Mouse (Mus musculus): ENCODE results near the gene Ldlr.
"Not testable (repeated sequence)": the region's sequence is repeated elsewhere in the genome, so short reads cannot be mapped to it uniquely, and the experiment has no call there.

Ldlr gene

DNA sequence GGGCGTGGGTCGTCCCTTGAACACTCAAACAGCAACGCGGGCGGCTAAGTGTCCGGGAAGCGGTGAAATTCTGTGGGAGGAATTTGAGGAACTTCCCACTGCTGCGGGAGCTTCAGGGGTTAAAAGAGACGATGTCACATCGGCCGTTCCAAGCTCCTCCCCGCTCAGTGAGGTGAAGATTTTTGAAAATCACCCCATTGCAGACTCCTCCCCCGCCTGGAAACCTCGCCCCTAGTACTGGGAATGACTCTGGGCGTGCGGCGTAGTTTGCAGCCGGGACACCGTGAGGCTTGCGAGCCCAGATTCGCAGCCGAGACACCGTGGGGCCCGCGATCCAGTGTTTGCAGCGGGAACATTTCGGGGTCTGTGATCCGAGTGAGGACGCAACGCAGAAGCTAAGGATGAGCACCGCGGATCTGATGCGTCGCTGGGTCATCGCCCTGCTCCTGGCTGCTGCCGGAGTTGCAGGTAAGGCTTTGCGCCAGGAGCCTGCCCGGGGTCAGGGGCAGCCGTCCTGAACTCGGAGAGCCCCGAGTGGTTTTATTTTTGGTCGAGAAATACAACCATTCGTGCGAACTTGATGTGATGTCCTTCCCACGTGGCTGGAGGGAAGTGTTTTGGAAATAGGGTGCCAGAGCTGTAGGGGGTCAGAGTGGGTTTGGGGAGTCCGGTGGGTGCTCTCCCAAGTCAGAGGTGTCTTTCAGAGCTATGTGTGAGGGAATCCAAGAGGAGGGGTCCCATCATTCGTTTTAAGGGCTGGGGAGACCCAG, at the start of gene Ldlr:
Gene Ldlr, plus strand, starts transcription at position 107 of the 770 bp plus-strand sequence.
- DNase-seq (ENCODE audit: low read depth, low spot score) = peak; percentile 95

DNA sequence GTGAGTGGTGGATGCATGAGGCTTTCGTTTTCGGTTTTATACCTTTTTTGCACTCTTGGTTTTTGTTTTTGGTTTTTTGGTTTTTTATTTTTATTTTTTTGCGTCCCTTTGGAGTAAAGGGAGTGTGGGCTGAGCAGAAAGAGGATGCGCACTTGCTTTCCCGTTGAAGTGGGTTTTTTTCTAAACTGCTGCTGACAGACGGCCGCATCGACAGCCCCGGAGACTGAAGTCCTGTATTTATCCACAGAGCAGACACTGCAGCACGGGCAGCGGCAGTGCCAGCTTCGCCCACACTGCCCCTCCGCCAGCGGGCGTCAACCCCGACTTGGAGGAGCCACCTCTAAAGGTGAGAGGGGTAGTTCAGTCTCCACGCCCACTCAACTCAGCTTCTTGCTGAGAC, 45.6 kb upstream of the Ldlr start:
- DNase-seq (ENCODE audit: low read depth, low spot score) = no peak

DNA sequence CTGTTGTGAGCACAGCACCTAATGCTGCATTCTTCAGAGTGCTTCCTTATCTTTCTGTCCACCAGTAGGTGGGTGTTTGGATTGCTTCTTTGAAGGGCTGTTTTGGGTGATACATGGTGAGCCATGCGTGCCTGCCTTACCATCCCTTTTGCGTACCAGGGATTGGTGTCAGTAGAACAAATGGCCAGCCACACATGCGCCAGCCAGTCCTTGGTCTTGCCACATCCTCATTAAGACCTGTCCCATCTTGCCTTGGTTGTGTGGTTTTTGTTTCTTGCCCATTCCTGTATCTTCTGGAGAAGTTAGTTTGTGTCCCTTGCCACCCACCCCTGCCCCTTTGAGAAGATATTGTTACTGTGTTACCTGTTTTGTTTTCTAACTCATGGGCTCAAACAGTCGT, 42.8 kb upstream of the Ldlr start:
- DNase-seq (ENCODE audit: low read depth, low spot score) = no peak

DNA sequence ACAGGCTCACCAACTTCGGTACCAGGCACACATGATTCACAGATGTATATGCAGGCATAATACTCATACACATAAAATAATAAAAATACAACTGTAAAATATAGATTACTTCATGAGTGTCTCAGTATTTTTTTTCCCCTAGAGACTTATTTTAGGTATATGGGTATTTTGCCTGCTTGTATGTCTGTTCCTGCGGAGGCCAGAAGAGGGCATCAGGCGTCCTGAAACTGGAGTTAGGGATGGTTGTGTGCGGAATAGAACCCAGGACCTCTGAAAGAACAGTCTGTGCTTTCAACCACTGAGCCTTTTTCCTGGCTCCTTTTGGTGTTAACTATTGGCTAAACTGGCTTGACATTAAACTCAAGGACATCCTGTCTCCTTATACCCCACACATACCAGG, 40.5 kb upstream of the Ldlr start:
- DNase-seq (ENCODE audit: low read depth, low spot score) = peak; percentile 30

DNA sequence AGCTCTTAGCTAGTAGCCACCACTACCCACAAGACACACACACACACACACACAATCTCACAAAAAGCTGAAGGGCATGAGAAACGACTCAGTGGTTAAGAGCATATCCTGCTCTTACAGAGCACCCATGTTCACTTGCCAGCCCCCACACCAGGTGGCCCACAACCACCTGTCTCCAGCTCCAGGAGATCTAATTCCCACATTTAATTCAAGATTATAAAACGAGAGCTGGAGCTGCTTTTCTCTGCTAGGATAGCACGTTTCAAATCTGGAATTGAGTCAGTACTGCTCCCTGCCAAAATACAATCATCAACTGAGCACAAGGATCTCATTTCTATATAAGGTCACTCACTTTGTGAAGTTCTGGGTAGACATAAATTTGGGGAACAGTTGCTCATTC, 39.4 kb upstream of the Ldlr start:
- no peak for DNase-seq (ENCODE audit: low read depth, low spot score)

DNA sequence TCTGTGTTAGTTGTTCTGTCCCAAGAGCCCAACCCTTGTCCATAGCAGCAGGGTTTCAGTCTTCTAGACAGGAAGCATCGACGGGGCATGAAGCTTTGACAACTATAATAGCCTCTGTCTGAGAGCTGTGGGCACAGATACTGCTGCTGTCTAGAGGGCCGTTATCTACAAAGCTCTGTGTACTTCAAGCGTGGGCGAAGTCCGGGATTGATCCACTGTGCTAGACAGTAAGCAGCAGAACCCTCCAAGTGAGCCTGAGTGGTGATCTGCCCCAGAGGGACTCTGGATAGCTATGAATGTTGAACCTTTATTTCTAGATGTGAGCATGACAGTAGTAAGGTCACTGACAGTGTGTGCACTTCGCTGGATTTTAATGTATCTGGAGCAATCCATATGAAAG, 34.7 kb upstream of the Ldlr start:
- no peak for DNase-seq (ENCODE audit: low read depth, low spot score)

DNA sequence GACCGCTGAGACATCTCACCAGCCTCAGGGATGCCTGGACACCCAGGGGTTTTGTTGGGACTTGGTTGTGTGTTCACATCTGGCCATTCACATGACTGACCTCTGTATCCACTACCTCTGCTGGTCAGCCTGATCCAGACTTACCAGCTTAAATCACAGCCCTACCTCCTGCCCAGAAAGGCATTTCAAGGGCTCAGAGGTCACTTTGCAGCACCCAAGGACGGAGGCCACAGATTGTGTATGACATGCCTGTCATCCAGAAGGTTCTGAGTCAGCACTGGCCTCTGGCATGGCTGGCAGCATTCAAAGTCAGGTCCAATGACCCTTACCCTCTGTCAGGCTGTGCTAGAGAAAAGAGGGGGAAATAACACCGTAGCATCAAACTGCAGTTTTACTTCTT, 33.3 kb upstream of the Ldlr start:
- no peak for DNase-seq (ENCODE audit: low read depth, low spot score)

DNA sequence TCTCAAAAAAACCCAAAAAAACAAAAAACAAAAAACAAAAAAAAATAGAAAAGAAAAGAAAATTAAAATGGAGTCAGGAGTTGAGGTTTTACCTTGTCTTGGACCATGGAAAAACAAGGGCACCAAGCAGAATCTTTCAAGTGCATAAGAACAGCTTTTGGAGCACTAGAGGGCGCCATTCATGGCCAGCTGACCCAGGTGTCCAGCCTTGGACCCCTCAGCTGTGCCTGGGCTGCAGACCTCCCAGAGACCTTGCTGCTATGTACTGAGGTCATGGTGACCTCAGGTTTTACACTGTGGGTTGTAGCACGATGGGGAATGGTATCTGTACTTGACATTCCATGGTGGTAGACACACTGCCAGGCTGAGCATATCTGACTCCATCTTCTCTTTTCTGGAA, 31.4 kb upstream of the Ldlr start:
- DNase-seq (ENCODE audit: low read depth, low spot score) = peak; percentile 28

DNA sequence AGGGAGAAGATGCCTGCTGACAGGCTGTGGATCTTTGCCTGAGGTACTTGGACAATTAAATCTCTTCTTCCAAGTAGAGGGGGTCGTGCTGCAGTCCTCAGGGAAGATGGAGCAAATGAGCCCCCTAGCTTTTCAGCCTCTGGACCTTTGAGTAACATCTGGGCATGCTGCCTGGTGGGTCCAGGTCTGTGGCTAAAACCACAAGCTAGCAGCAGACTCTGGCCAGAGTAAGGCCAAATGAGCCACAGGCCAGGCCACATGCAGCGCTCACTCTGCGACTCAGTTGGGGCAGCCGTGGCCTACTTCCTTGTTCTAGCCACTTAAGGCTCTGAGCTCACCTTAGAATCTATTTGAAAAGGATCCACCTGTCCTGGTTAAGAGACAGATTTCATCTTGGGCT, 30.8 kb upstream of the Ldlr start:
- DNase-seq (ENCODE audit: low read depth, low spot score) = no peak

DNA sequence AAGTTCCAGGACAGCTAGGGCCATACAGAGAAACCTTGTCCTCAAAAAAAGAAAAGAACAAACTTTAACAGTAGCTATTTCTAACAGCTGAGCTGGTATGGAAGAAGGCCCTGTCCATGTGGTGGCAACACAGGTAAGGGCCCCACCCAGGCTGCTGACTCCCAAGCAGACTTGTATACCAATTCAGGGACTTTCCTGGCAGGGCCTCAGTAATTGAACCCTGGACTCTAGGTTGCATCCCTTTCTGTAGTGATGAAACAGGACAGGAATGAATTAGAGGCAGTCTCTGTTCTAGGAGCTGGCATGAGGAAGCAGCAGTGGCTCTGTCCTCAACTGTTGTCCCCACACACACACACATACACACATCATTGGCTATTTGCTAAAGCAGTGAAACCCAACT, 29.2 kb upstream of the Ldlr start:
- DNase-seq (ENCODE audit: low read depth, low spot score) = no peak

DNA sequence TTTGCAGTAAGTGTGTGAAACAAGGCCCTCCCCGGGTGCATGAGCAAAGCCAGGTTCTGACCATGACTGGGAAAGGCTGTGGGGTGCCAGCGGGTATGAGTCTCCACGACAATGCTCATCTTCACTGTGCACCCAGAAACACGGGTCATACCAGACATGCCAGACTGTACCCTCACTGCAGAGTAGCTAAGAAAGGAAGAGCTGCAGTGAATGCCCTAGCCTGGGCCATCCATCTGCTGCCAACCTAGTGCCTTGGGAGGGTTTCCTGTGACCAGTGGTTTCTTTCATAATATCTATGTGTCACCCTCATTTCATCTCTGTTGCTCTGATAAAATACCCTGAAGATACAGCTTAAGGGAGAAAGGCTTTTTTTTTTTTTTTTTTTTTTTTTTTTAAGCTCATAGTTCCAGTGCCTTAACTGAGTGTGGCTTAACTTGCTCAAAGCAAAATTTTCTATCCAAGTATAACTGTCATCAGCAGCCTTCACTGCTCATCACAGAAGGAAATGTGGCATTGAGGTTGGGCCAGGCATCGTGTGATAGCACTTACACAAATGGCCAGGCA, 28.0 kb upstream of the Ldlr start:
- no peak for DNase-seq (ENCODE audit: low read depth, low spot score)

DNA sequence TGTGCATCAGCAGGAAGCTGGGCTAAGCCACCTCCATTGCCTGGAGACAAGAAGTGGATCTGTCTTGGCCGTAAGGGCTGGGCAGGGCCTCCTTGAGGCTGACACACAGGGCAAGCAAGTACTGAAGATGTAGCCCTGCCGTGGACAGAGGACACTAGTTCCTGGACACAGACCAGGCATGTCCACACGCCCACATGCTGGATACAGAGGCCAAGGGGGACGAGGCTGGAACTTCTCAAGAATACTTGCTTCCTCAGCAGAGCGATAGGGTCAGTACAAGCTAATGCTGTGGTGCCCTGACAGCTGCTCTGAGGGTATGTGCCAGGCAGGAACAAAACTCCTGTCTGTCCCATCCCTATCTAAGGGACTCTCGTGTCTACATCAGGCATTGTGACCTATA, 26.2 kb upstream of the Ldlr start:
- DNase-seq (ENCODE audit: low read depth, low spot score) = no peak

DNA sequence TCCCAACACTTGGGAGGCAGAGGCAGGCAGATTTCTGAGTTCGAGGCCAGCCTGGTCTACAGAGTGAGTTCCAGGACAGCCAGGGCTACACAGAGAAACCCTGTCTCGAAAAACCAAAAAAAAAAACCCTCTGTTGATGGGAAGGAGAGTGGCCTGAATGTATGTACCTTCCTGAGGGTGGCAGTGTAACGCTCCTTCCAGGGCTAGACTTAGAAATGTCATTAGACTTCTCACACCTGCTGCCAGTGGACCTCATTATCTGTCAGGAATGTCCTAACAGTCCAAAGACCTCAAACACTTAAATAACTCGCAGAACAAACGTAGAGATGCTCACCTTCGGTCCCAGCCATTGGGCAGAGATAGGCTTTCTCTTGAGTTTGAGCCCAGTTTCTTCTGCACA, 24.0 kb upstream of the Ldlr start:
- not testable (repeated sequence) for DNase-seq (ENCODE audit: low read depth, low spot score)

DNA sequence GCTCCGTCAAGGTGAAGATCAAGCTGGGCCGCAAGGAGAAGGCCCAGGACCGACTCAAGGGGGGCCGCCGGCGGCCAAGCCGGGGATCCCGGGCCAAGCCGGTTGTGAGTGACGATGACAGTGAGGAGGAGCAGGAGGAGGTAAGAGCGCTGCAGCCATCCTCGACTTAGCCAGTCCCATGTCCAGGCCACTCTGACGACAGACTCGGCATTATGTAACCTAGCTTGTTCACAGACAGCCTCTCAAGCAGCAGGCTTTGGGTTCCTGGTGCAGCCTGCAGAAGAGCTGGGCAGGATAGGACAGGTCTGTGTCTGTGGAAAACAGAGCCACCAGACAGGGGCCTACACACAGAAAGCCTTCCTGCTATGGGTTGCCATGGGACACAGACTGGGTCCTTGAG, 22.2 kb upstream of the Ldlr start:
- no peak for DNase-seq (ENCODE audit: low read depth, low spot score)

DNA sequence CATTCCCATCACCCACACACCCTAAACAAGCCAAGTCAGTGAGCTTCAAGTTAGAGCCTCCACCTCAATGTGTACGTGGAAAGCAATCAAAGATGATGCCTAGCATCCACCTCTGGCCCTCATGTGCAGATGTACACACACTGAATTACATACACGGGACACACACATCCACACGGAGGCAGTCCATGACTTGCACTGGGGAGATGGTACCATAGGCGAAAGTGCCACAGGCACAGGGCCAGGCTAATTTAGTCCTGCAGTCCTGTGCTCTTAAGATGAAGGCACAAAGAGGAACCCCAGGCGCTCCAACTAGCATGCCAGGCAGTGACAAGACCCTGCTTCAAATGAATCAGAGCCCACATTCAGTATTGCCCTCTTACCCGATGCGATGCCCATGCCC, 19.8 kb upstream of the Ldlr start:
- no peak for DNase-seq (ENCODE audit: low read depth, low spot score)

DNA sequence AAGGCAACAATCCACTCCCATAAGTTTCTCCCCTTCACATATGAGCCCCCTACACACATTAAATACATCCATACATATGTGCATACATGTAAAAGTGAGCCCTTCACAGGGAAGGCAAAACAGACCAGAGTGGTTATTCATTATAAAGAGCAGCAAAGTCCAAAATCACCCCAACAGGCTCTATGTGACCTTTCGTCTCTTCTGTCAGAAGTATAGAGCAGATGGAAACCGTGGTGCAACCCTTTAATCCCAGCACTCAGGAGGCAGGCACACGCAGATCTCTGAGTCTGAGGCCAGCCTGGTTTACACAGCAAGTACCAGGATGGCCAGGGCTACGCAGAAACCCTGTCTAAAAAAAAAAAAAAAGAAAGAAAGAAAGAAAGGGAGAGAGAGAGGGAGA, 17.2 kb upstream of the Ldlr start:
- no peak for DNase-seq (ENCODE audit: low read depth, low spot score)

DNA sequence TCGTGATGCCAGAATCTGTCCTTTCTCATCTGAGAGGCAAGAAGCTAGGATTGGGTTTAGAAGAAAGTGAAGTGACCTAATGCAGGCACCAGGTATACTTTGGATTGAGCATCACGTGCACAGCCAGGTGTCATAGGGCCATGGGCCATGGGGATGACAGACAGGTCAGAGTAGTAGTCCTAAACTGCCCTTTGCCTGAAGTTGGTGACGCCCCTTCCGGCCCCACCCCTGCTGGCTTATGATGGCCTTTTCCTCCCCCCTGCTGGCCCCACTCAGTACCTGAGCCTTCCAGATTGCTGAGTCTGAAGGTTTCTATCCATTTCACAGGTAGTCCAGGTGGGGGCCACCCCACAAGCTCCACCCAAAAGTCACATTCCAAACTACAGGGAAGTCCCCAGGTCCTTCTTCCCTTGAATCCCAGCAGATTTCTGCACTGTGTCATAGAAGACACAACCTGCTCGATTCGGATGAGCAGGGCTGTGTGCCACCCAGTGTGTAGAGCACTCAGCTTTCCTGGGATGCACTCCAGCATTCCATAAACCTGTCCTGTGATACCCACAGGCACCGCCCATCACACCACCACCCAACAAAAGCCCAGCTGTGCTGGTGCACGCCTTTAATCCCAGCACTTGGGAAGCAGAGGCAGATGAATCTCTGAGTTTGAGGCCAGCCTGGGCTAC, 16.6 kb upstream of the Ldlr start:
- peak; percentile 45 for DNase-seq (ENCODE audit: low read depth, low spot score)

DNA sequence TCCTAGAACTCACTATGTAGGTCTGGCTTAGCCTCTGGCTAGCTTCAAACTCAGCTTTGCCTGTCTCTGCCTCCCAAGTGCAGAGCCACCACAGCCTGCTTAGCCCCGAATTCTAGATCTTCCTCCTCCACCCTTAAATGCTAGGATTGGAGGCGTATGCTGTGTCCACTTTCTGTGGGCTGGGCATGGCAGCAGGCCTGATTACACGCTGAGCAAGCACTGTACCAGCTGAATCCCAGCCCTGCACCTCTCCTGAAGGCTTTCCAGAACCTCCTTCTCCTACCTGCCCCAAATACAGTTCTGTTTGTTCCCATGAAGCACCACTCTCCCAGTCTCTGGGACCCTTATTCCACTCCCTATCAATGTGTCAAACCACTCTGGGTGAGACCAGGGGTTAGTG, 13.9 kb upstream of the Ldlr start:
- DNase-seq (ENCODE audit: low read depth, low spot score) = no peak

DNA sequence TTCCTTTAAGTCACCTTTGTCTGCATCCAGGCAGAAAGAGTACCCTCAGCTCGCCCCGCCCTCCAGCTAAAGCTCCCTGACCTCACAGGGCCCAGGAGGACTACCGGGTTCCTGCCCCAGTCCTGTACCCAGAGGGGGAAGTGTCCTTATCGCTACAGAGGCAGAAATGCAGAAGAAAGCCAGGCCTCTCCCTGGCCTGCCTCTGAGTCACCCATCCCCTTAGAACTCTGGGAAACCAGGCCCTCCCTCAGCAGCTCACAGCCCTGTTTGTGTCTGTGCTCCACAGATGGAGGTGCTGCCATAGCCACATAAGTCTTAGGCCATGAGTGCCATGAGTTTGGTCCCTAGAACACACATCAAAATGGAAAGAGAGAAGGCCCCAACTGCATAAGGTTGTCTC, 8.0 kb upstream of the Ldlr start:
- DNase-seq (ENCODE audit: low read depth, low spot score) = no peak

DNA sequence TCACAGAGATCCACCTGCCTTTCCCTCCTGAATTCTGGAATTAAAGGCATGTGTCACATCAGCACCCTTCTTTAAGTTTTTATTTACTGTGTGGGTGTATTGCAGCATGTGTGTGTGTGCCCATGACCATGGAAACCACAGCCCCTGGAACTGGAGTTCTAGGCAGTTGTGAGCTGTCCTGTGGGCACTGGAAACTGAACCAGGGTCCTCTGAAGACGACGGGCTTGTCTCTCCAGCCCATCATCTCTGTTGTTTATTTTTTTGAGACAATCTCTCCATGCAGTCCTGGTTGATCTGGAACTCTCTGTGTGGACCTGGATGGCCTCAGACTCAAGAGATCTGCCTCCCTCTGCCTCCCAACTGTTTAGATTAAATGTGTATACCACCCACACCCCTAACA, 6.3 kb upstream of the Ldlr start:
- DNase-seq (ENCODE audit: low read depth, low spot score) = no peak

DNA sequence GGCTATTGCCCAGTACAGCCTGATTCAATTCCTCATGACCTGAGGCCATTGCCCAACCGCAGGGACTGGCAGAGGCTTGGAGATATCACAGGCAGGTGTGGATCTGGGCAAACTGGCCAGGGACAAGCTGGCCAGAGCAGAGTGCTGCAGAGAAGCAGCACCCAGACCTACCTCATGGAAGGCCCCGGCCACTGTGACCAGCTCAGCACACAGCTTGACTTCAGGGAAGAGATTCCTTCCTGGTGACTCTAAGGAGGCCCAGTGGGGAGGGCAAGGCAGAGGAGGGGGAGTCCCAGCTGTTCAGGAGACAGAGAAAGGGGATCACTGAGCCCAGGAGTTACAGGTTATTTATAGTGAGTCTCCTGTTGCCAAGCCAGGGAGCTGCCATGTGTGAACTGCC, 2.2 kb upstream of the Ldlr start:
- DNase-seq (ENCODE audit: low read depth, low spot score) = no peak

DNA sequence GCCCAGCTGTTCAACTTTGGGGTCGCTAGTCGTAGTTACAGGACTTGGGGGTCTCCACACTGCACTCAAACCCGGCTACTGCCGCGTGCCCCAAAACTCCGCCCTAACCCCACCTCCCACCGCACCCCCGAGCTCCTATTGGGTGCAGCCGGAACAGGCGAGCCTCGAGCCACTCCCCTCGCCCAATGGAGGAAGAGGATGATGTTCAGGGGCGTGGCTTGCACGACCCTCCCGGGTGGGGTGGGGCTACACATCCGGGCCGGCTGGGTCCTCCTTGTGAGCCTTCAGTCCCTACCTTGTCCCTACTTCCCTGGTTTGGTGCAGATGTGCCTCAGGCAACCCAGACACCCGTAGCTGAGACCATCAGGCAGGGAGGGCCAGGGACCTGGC, 859 bp downstream of the Ldlr start:
- DNase-seq (ENCODE audit: low read depth, low spot score) = peak; percentile 94
